ENCODE assay signal across 8 mouse cellular contexts in genomic region chr11:62613657-62614365, GRCm38 (mm10). TPM values are rescaled to one million over a fixed set of nuclear protein-coding genes. Genes with fewer than 3 reads are reported as not detected.
DNase-seq lines count a peak whose midpoint lies in the region; ATAC-seq lines count a peak whose summit lies in the region.

No protein-coding gene starts in this region.

- peaks cover 27% of the 10 kb centered on the region for H3K36me3 ChIP-seq in intestine, embryonic 14.5 days (ENCODE audit: control insufficient read depth, insufficient read depth, low read length)

- no peak overlapping the region for H3K4me3 ChIP-seq in intestine, embryonic 14.5 days (ENCODE audit: low read depth, low read length)

- peak; percentile 90 to 97 for DNase-seq in adrenal gland, adult (ENCODE audit: inconsistent age in 2 of 2, low spot score in 1 of 2)
- DNase-seq in embryo, embryonic 10.5 days (ENCODE audit: low spot score): peak; percentile 99
- peak; percentile 82 for DNase-seq in gastrocnemius, postnatal 25 days
- DNase-seq in intestine, embryonic 14.5 days (ENCODE audit: low spot score): peak; percentile 96
- peak; percentile 93 to 94 for DNase-seq in left cerebral cortex, postnatal 10 days (ENCODE audit: extremely low spot score in 1 of 2, low spot score in 2 of 2)
- DNase-seq in right cerebral cortex, postnatal 14 days: peak; percentile 93
- peak; percentile 94 for DNase-seq in urinary bladder, postnatal 25 days (ENCODE audit: low spot score)

- peak overlapping the region; percentile 43 for H3K4me2 ChIP-seq in intestine, embryonic 14.5 days (ENCODE audit: low read length)

- peaks cover 10% of the 10 kb centered on the region for H3K4me1 ChIP-seq in intestine, embryonic 14.5 days (replicated peaks; ENCODE audit: control insufficient read depth, insufficient read depth, low read length)

- H3K27ac ChIP-seq in intestine, embryonic 14.5 days (ENCODE audit: low read depth): peak overlapping the region; percentile 52; the same call in 1 of the 2 replicates

- no peaks in the 10 kb centered on the region for H3K27me3 ChIP-seq in intestine, embryonic 14.5 days (replicated peaks; ENCODE audit: control insufficient read depth, insufficient read depth, low read length)

- no peaks in the 10 kb centered on the region for H3K9me3 ChIP-seq in intestine, embryonic 14.5 days (ENCODE audit: control insufficient read depth, low read length)

- WGBS in intestine, embryonic 14.5 days: 19% methylated on average over 19 of the region's 19 CpGs

- H3K9ac ChIP-seq in intestine, embryonic 14.5 days (ENCODE audit: low read length): peak overlapping the region; percentile 38

- ATAC-seq in intestine, embryonic 14.5 days (replicated peaks; ENCODE audit: low FRiP score, low TSS enrichment, low read depth): peak; percentile 90
- peak; percentile 88 for ATAC-seq in megakaryocyte-erythroid progenitor cell, adult 5-6 weeks (replicated peaks; ENCODE audit: low FRiP score, low TSS enrichment, poor library complexity, severe bottlenecking)

- intact Hi-C loops in left cerebral cortex, postnatal 10 days (cut with DNase I): loop anchor here (1.0 to 5.0 kb wide), 3 partner anchors 35 to 78 kb away; partner anchors contain the start of genes Lrrc75a and Mmgt2

RNA-seq across cellular contexts. Expression of gene Lrrc75a, which starts 34.5 kb away (rescaled TPM):
- 1 to 10 TPM; 4.0 to 4.7 TPM for total RNA-seq in gastrocnemius, postnatal 25 days (2021)
- 12.9 and 13.7 TPM in 2 replicates for polyA plus RNA-seq in intestine, embryonic 14.5 days (2014; fragmentation: Nextera tagmentation; extraction: Ambion mirVana)
- total RNA-seq in left cerebral cortex, postnatal 10 days (2021): 10 to 100 TPM; 13.0 to 14.2 TPM
- total RNA-seq in megakaryocyte-erythroid progenitor cell, adult 5-6 weeks (2014; fragmentation: Nextera tagmentation): 2.1 and 3.1 TPM in 2 replicates
- total RNA-seq in megakaryocyte-erythroid progenitor cell, adult 5-6 weeks (2017): 0.99 and 1.8 TPM in 2 replicates

RNA-seq across cellular contexts. Expression of gene Mmgt2, which starts 34.7 kb away (rescaled TPM):
- total RNA-seq in gastrocnemius, postnatal 25 days (2021): 1 to 10 TPM; 2.8 to 4.2 TPM
- 56.7 and 57.4 TPM in 2 replicates for polyA plus RNA-seq in intestine, embryonic 14.5 days (2014; fragmentation: Nextera tagmentation; extraction: Ambion mirVana)
- total RNA-seq in left cerebral cortex, postnatal 10 days (2021): 10 to 100 TPM; 23.5 to 25.8 TPM
- total RNA-seq in megakaryocyte-erythroid progenitor cell, adult 5-6 weeks (2014; fragmentation: Nextera tagmentation): 16.4 and 29.7 TPM in 2 replicates
- total RNA-seq in megakaryocyte-erythroid progenitor cell, adult 5-6 weeks (2017): 9.1 and 14.8 TPM in 2 replicates

RNA-seq across cellular contexts. Expression of gene Trpv2, which starts 39.5 kb away (rescaled TPM):
- 1 to 10 TPM in 1 of 2 experiments, under 1 TPM in 1; 0.97 to 1.5 TPM for total RNA-seq in gastrocnemius, postnatal 25 days (2021)
- polyA plus RNA-seq in intestine, embryonic 14.5 days (2014; fragmentation: Nextera tagmentation; extraction: Ambion mirVana): 11.6 and 12.4 TPM in 2 replicates
- total RNA-seq in left cerebral cortex, postnatal 10 days (2021): 10 to 100 TPM; 27.8 to 30.0 TPM
- 31.3 and 45.4 TPM in 2 replicates for total RNA-seq in megakaryocyte-erythroid progenitor cell, adult 5-6 weeks (2014; fragmentation: Nextera tagmentation)
- total RNA-seq in megakaryocyte-erythroid progenitor cell, adult 5-6 weeks (2017): 12.2 and 25.6 TPM in 2 replicates

Comparison
In these comparisons a context has a peak if more than half of its experiments do, and no peak if none do; other contexts are left out.
1. RNA of gene Trpv2, which starts 39.5 kb away (total RNA-seq): 12.2 to 45.4 TPM in megakaryocyte-erythroid progenitor cell, adult 5-6 weeks and 27.8 to 30.0 TPM in left cerebral cortex, postnatal 10 days; 0.97 to 1.5 TPM in gastrocnemius, postnatal 25 days; every median in the first group is over 4 times any median in the second.
2. Peak in every context shown above with its lines, with median percentiles within 50 percentile points of each other: DNase-seq.